Mouse (Mus musculus) midbrain, embryonic 11.5 days (tissue): Measurements from ENCODE around the gene 1600012H06Rik. TPM values are rescaled to one million over a fixed set of nuclear protein-coding genes. Genes with fewer than 3 reads are reported as not detected.

ENCODE experiments used
- ATAC-seq: fragments of 200-750 bp; cut with Nextera tagmentation; 2 replicates; pipeline ENCODE4 v1.8.0; 2017; ENCODE audit warnings: moderate TSS enrichment, moderate library complexity; ENCODE audit not compliant: low FRiP score
- DNase-seq: peaks from one replicate; pipeline ENCODE4 v3.0.0; 2015; ENCODE audit warnings: low spot score; ENCODE audit errors: missing footprints
- H3K27ac ChIP-seq: fragments of 300-500 bp; sonication (generic); 2 replicates; pipeline ENCODE4 v1.5.1; 2014; ENCODE audit warnings: low read depth, low read length
- H3K27me3 ChIP-seq: fragments of 300-500 bp; sonication (generic); 2 replicates; pipeline ENCODE4 v1.6.1; 2014; ENCODE audit warnings: mild to moderate bottlenecking, low read length, moderate library complexity, mixed read lengths; ENCODE audit not compliant: control insufficient read depth, insufficient read depth
- H3K36me3 ChIP-seq: fragments of 300-500 bp; sonication (generic); 2 replicates; pipeline ENCODE4 v1.6.1; 2014; ENCODE audit warnings: mild to moderate bottlenecking, low read length, moderate library complexity, mixed read lengths; ENCODE audit not compliant: control insufficient read depth, insufficient read depth
- H3K4me1 ChIP-seq: fragments of 300-500 bp; sonication (generic); 2 replicates; pipeline ENCODE4 v1.6.1; 2014; ENCODE audit warnings: low read length; ENCODE audit not compliant: control insufficient read depth, insufficient read depth
- H3K4me2 ChIP-seq: fragments of 300-500 bp; sonication (generic); 2 replicates; pipeline ENCODE4 v1.6.1; 2014; ENCODE audit warnings: mild to moderate bottlenecking, moderate library complexity
- H3K4me3 ChIP-seq: fragments of 300-500 bp; sonication (generic); 2 replicates; pipeline ENCODE4 v1.5.1; 2014; ENCODE audit warnings: low read depth, low read length
- H3K9ac ChIP-seq: fragments of 300-500 bp; sonication (generic); 2 replicates; pipeline ENCODE4 v1.6.1; 2014; ENCODE audit warnings: low read length
- H3K9me3 ChIP-seq: fragments of 300-500 bp; sonication (generic); 2 replicates; pipeline ENCODE4 v1.6.1; 2016; ENCODE audit warnings: low read length; ENCODE audit not compliant: control insufficient read depth
- WGBS: fragments of 180-500 bp; shearing (Covaris S2); extraction: QIAGEN DNeasy Blood & Tissue Kit; methylation state at CpG from one replicate; pipeline ENCODE4 v1.1.7; 2014; 5-methylcytosine and 5-hydroxymethylcytosine counted together
- polyA plus RNA-seq: library from polyadenylated mRNA; unstranded; fragments of >200 nt; fragmentation: Nextera tagmentation; extraction: Ambion mirVana; gene quantifications from 2 replicates; pipeline ENCODE4 v1.2.1, GENCODE M21; 2014

The 1600012H06Rik gene
- polyA plus RNA-seq, 1 experiment from 2014 or later = 33.3 TPM

DNA sequence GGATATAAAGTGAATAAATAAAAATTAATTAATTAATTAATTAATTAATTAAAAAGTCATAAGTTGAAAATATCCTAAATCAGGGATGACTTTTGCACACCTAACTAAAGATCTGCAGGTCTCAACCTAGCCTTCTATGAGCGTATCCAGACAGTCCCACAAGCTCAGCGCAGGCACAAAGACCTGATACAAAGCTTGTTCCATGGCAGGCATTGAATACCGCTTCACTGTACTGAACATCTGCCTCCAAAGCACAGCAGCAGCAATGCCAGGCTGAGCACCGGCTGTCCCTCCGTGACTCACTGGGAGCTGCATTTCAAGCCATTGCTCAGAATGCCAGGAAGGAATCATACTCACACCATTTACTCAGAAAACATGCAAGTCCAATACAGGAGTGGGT lies 32.2 kb upstream of the 1600012H06Rik start:
- no peak for ATAC-seq
- H3K36me3 ChIP-seq = no peaks in the 10 kb centered on the region

DNA sequence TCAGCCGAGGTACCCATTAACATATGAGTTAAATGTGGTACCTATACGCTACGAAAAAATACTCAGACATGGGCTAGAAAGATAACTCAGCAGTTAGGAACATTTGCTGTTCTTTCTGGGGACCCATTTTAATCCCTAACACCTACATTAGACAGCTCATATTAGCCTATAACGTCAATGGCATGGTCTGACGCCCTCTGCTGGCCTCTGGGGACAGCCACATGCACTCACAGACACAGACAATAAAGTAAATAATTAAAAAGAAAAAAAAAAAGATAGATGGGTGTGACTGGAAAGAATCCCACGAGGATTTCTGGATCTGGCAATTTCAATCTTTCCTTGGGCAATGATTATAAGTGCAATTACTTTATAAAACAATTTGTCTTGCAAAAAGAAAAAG lies 30.6 kb upstream of the 1600012H06Rik start:
- H3K4me1 ChIP-seq = no peaks in the 10 kb centered on the region
- DNase-seq = no peak
- H3K27me3 ChIP-seq = no peaks in the 10 kb centered on the region
- H3K27ac ChIP-seq = no peak overlapping the region
- H3K9ac ChIP-seq = no peak overlapping the region
- H3K4me2 ChIP-seq = no peak overlapping the region
- no peak overlapping the region for H3K4me3 ChIP-seq
- no peaks in the 10 kb centered on the region for H3K9me3 ChIP-seq
- 52% methylated on average over 6 of the region's 6 CpGs for WGBS
- no peaks in the 10 kb centered on the region for H3K36me3 ChIP-seq
- no peak for ATAC-seq

More for the DNA sequence above, 32.2 kb upstream of the 1600012H06Rik start:
- Histone ChIP-seq H3K4me1 (no peaks in the 10 kb centered on the region), H3K27me3 (no peaks in the 10 kb centered on the region), H3K9me3 (no peaks in the 10 kb centered on the region), H3K4me3 (no peak overlapping the region), H3K27ac (no peak overlapping the region), H3K4me2 (no peak overlapping the region), H3K9ac (no peak overlapping the region)
- WGBS = 93% methylated on average over 5 of the region's 5 CpGs
- no peak for DNase-seq

- ATAC-seq (no peak), DNase-seq (no peak)
- H3K36me3 ChIP-seq = no peaks in the 10 kb centered on the region
- no peaks in the 10 kb centered on the region for H3K4me1 ChIP-seq
- WGBS = 93% methylated on average over 8 of the region's 8 CpGs
- no peak overlapping the region for H3K27ac ChIP-seq
- no peaks in the 10 kb centered on the region for H3K27me3 ChIP-seq
- no peak overlapping the region for H3K9ac ChIP-seq
- no peaks in the 10 kb centered on the region for H3K9me3 ChIP-seq
- no peak overlapping the region for H3K4me3 ChIP-seq
- no peak overlapping the region for H3K4me2 ChIP-seq
Measured at GRCm38 (mm10) chr17:14912981-14913380, 30.0 kb upstream of the 1600012H06Rik start.

DNA sequence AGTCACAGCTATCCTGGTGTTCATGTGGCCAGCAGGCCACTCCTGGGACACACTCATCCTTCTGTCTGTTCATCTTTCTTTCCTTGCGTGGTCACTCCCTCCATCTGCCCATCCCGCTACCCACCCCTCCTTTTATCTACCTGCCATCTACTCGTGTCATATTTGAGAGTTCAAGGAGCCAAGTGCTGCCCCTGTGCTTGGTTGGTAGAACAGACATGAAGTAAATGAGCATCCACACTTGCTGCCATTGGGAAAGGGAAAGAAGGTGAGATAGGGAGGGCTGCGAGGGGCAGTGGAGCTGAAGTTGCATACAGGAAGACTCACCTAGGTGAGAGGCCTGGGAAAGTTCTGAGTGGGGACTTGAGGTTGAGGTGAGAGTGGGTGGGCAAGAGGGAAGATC lies 28.6 kb upstream of the 1600012H06Rik start:
- no peak overlapping the region for H3K4me3 ChIP-seq
- H3K4me2 ChIP-seq = no peak overlapping the region
- no peaks in the 10 kb centered on the region for H3K36me3 ChIP-seq
- WGBS = 89% methylated on average over 4 of the region's 4 CpGs
- H3K9ac ChIP-seq = no peak overlapping the region
- no peaks in the 10 kb centered on the region for H3K4me1 ChIP-seq
- no peaks in the 10 kb centered on the region for H3K9me3 ChIP-seq
- ATAC-seq (no peak), DNase-seq (no peak)
- no peaks in the 10 kb centered on the region for H3K27me3 ChIP-seq
- no peak overlapping the region for H3K27ac ChIP-seq

GRCm38 (mm10) chr17:14917866-14918265 lies 25.1 kb upstream of the 1600012H06Rik start:
- no peak overlapping the region for H3K27ac ChIP-seq
- 90% methylated on average over 8 of the region's 8 CpGs for WGBS
- H3K4me1 ChIP-seq = no peaks in the 10 kb centered on the region
- no peak overlapping the region for H3K4me2 ChIP-seq
- no peak overlapping the region for H3K9ac ChIP-seq
- ATAC-seq = no peak
- no peaks in the 10 kb centered on the region for H3K27me3 ChIP-seq
- no peaks in the 10 kb centered on the region for H3K9me3 ChIP-seq
- DNase-seq = no peak
- H3K36me3 ChIP-seq = no peaks in the 10 kb centered on the region
- H3K4me3 ChIP-seq = no peak overlapping the region

GRCm38 (mm10) chr17:14921582-14921981 lies 21.4 kb upstream of the 1600012H06Rik start:
- no peak for DNase-seq
- H3K4me1 ChIP-seq = no peaks in the 10 kb centered on the region
- no peak overlapping the region for H3K27ac ChIP-seq
- H3K36me3 ChIP-seq = no peaks in the 10 kb centered on the region
- no peak overlapping the region for H3K9ac ChIP-seq
- WGBS = 78% methylated on average over 6 of the region's 6 CpGs
- H3K4me3 ChIP-seq = no peak overlapping the region
- H3K27me3 ChIP-seq = no peaks in the 10 kb centered on the region
- no peak for ATAC-seq
- no peaks in the 10 kb centered on the region for H3K9me3 ChIP-seq
- H3K4me2 ChIP-seq = no peak overlapping the region

DNA sequence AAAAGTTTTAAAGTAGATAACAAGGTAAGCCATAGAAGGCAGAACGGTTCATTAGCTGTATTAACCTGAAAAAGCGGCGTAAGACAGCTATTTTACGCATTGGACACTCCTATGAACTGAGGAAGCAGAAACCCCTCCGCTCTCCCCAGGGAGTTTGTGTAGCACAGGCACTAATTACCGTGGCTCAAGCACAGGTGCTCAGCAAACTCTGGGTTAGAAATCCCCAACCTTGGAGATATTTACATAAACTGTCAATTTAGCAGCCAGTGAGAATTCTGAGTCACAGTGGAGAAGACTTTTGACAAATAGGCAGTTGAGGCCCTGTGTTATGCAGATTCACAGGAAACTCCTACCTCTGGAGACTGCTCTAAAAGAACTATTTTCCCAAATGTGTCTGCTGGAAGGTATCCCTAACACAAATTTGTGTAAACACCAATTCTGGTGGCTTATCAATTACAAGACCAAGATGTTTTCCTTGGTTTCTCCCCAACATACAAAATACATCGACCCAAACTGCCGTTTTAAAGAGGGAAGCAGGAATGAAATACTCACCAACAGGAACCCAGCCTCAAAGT lies 15.3 kb upstream of the 1600012H06Rik start:
- no peak overlapping the region for H3K4me3 ChIP-seq
- DNase-seq (no peak), ATAC-seq (no peak)
- H3K27ac ChIP-seq = no peak overlapping the region
- H3K9ac ChIP-seq = no peak overlapping the region
- no peaks in the 10 kb centered on the region for H3K27me3 ChIP-seq
- no peaks in the 10 kb centered on the region for H3K36me3 ChIP-seq
- H3K4me2 ChIP-seq = no peak overlapping the region
- H3K4me1 ChIP-seq = no peaks in the 10 kb centered on the region
- H3K9me3 ChIP-seq = no peaks in the 10 kb centered on the region
- 81% methylated on average over 8 of the region's 8 CpGs for WGBS

- Histone ChIP-seq H3K9ac (no peak overlapping the region), H3K27ac (no peak overlapping the region), H3K36me3 (no peaks in the 10 kb centered on the region), H3K4me3 (no peak overlapping the region), H3K4me2 (no peak overlapping the region), H3K9me3 (no peaks in the 10 kb centered on the region), H3K4me1 (no peaks in the 10 kb centered on the region), H3K27me3 (no peaks in the 10 kb centered on the region)
- 73% methylated on average over 5 of the region's 5 CpGs for WGBS
- DNase-seq = no peak
- no peak for ATAC-seq
Measured at GRCm38 (mm10) chr17:14928631-14929030, 14.4 kb upstream of the 1600012H06Rik start.

DNA sequence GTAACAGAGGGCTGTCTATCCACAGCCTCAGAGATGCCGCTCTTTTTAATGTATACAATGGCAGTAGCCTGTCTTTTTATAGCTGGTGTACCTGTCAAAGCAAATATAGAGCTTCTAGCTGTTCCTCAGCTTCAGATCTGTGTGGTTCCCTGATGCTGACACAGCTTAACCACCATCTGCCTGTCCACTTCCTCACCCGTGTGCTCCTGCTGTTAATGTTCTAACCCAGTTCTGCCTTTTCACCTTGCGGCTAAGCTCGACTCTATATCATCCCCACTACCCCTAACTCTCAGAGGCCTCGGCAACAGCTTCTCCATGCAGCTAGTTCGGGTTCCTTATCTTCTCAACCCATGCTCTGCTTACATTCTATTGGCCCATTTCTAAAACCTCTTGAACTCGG lies 12.3 kb upstream of the 1600012H06Rik start:
- DNase-seq (no peak), ATAC-seq (no peak)
- Histone ChIP-seq H3K9me3 (no peaks in the 10 kb centered on the region), H3K36me3 (no peaks in the 10 kb centered on the region), H3K27ac (no peak overlapping the region), H3K9ac (no peak overlapping the region), H3K27me3 (no peaks in the 10 kb centered on the region), H3K4me2 (no peak overlapping the region), H3K4me3 (no peak overlapping the region), H3K4me1 (no peaks in the 10 kb centered on the region)
- WGBS = 86% methylated on average over 7 of the region's 7 CpGs
